Mouse (Mus musculus) midbrain, postnatal 0 days (tissue): ENCODE measurements around the gene Slc26a11. TPM values are rescaled to one million over a fixed set of nuclear protein-coding genes. Genes with fewer than 3 reads are reported as not detected.

Source experiments
- ATAC-seq: fragments of 200-750 bp; cut with Nextera tagmentation; 2 replicates; pipeline ENCODE4 v1.8.0; 2017; ENCODE audit warnings: moderate number of reproducible peaks, mild to moderate bottlenecking, moderate TSS enrichment, moderate library complexity; ENCODE audit not compliant: low FRiP score
- DNase-seq: peaks from one replicate; pipeline ENCODE4 v3.0.0-alpha.2; 2015; ENCODE audit warnings: low spot score
- H3K27ac ChIP-seq: fragments of 300-500 bp; sonication (generic); 2 replicates; pipeline ENCODE4 v1.5.1; 2014; ENCODE audit warnings: low read depth, mild to moderate bottlenecking, low read length, mixed read lengths
- H3K27me3 ChIP-seq: fragments of 300-500 bp; sonication (generic); 2 replicates; pipeline ENCODE4 v1.6.1; 2014; ENCODE audit warnings: low read length, control low read depth, mixed read lengths; ENCODE audit not compliant: insufficient read depth
- H3K36me3 ChIP-seq: fragments of 300-500 bp; sonication (generic); 2 replicates; pipeline ENCODE4 v1.6.1; 2014; ENCODE audit warnings: low read length, control low read depth, mixed read lengths; ENCODE audit not compliant: insufficient read depth
- H3K4me1 ChIP-seq: fragments of 300-500 bp; sonication (generic); 2 replicates; pipeline ENCODE4 v1.6.1; 2014; ENCODE audit warnings: mild to moderate bottlenecking, control low read depth, antibody characterized with exemption, low read length, mixed read lengths; ENCODE audit not compliant: insufficient read depth
- H3K4me2 ChIP-seq: fragments of 300-500 bp; sonication (generic); 2 replicates; pipeline ENCODE4 v1.6.1; 2014; ENCODE audit warnings: low read depth, mild to moderate bottlenecking, low read length, mixed read lengths; ENCODE audit not compliant: poor library complexity, severe bottlenecking
- H3K4me3 ChIP-seq: fragments of 300-500 bp; sonication (generic); 2 replicates; pipeline ENCODE4 v1.5.1; 2014; ENCODE audit warnings: low read depth, mild to moderate bottlenecking, low read length, moderate library complexity
- H3K9ac ChIP-seq: fragments of 300-500 bp; sonication (generic); replicated peaks from 2 replicates; pipeline ENCODE4 v1.6.1; 2014; ENCODE audit warnings: mild to moderate bottlenecking, low read length, moderate library complexity, mixed read lengths; ENCODE audit not compliant: poor library complexity, severe bottlenecking
- H3K9me3 ChIP-seq: fragments of 300-500 bp; sonication (generic); 2 replicates; pipeline ENCODE4 v1.6.1; 2016; ENCODE audit warnings: low read length, control low read depth
- CTCF ChIP-seq: IDR thresholded peaks from 2 replicates; pipeline ENCODE4 v1.5.1; 2016; ENCODE audit warnings: antibody characterized with exemption, mild to moderate bottlenecking
- WGBS: fragments of 180-500 bp; shearing (Covaris S2); extraction: QIAGEN DNeasy Blood & Tissue Kit; methylation state at CpG from one replicate; pipeline ENCODE4 v1.1.7; 2014; 5-methylcytosine and 5-hydroxymethylcytosine counted together
- polyA plus RNA-seq: library from polyadenylated mRNA; unstranded; fragments of >200 nt; fragmentation: Nextera tagmentation; extraction: Ambion mirVana; gene quantifications from 2 replicates; pipeline ENCODE4 v1.2.1, GENCODE M21; 2015
- total RNA-seq: library from RNA; depleted of rRNA; stranded (reverse); fragments of >200 nt; gene quantifications from 2 replicates; pipeline ENCODE4 v1.2.3, GENCODE M21; 2014

Gene Slc26a11
- total and polyA plus RNA-seq, 2 experiments from 2014 or later: 7.0 to 8.3 TPM

DNA sequence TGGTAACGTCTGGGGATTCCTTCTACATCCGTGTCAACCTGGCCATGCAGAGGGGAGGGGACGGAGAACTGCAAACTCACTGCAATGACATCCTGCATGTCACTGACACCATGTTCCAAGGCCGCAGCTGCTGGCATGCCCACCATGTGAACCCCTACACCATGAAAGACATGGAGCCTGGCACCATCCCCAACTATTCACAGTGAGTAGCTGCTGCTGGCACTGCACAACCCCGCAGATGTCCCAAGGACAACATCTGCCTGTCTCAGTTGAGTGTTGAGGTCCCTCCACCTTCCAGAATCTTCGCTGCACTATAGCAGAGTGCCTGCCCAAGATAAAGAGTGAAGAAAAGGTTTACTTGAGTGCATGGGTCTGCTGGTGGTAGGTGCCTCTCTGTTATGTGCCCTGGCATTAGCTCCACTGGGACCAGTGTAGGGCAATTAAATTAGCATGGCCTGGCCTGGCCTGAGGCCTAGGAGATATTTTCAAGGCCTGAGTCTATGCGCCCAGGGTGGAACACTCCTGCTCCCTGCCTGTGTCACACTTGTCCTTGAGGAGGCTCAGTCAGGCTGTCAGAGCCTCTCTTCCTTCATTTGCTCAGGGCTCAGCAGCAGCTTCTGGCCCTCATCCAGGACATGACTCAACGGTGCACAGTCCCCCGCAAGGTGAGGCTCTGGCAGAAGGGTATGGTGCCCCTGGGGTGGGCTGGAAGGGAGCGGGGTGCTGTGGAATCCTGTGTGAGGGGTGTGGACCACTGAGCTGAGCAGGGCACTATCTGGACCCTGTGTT, 16.9 kb upstream of the Slc26a11 start:
- H3K4me1 ChIP-seq: no peaks in the 10 kb centered on the region
- H3K9ac ChIP-seq: 0 out of 2 replicates have a peak overlapping the region, but pooled peaks have one; percentile 24
- H3K4me3 ChIP-seq: no peak overlapping the region
- DNase-seq (no peak), ATAC-seq (no peak; the same call in 1 of the 2 replicates)
- TF ChIP-seq CTCF: no peak
- no peaks in the 10 kb centered on the region for H3K9me3 ChIP-seq
- no peak overlapping the region for H3K4me2 ChIP-seq
- no peak overlapping the region for H3K27ac ChIP-seq
- H3K36me3 ChIP-seq: no peaks in the 10 kb centered on the region
- 84% methylated on average over 10 of the region's 10 CpGs for WGBS
- H3K27me3 ChIP-seq: no peaks in the 10 kb centered on the region; the same call in 1 of the 2 replicates

DNA sequence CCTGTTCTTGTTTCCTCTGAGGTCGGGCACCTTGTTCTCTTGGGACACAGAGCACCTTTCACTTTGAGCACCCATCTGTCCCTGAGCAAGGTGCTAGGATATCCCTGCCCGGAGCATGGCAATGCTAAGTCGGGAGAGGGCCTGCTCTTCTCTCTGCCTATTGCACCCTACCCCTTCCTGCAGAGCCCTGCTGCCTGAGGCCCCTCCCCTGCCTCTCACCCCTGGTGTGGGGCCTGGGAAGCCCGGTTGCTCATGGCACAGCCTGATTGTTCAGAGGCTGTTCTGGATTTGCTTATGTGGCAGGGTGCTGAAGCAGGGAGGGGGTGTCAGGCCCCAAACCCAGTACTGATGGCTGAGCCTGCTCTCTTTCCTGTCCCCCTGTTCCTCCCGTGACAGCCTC, 16.2 kb upstream of the Slc26a11 start:
- Histone ChIP-seq H3K4me3 (no peak overlapping the region), H3K4me2 (no peak overlapping the region), H3K4me1 (no peaks in the 10 kb centered on the region), H3K9me3 (no peaks in the 10 kb centered on the region), H3K9ac (no peak overlapping the region), H3K27ac (no peak overlapping the region), H3K27me3 (no peaks in the 10 kb centered on the region; the same call in 1 of the 2 replicates), H3K36me3 (no peaks in the 10 kb centered on the region)
- ATAC-seq (0 out of 2 replicates have a peak, but pooled peaks have one; percentile 34), DNase-seq (no peak)
- TF ChIP-seq CTCF: no peak
- 47% methylated on average over 5 of the region's 5 CpGs for WGBS

GRCm38 (mm10) chr11:119339637-119340036, 15.7 kb upstream of the Slc26a11 start:
- no peak for ATAC-seq
- WGBS: 7% methylated on average over 5 of the region's 5 CpGs

DNA sequence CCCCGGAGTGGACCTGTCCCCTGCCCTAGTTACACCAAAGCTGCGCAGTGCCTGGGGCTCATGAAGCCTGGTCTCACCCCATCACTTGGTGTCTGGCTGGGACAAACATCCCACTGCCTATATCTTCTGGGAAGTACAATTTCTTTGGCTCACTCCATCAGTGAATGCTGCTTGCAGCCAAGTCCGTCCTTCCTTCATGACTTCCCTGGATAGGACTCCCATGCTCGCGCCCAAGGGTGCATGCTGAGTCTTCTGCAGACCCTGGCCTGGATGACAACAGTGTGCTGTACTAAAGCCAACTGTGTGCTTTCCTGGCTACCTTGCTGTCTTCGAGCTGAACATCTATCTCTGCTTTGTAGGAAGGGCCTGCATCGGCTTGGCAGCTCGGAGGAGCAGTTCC, 11.2 kb upstream of the Slc26a11 start:
- Histone ChIP-seq H3K9ac (no peak overlapping the region), H3K4me1 (no peaks in the 10 kb centered on the region), H3K27me3 (no peaks in the 10 kb centered on the region), H3K36me3 (no peaks in the 10 kb centered on the region), H3K4me3 (no peak overlapping the region), H3K9me3 (no peaks in the 10 kb centered on the region), H3K4me2 (no peak overlapping the region), H3K27ac (no peak overlapping the region)
- DNase-seq (no peak), ATAC-seq (no peak)
- 90% methylated on average over 8 of the region's 8 CpGs for WGBS
- TF ChIP-seq CTCF: no peak

More at GRCm38 (mm10) chr11:119339637-119340036, 15.7 kb upstream of the Slc26a11 start:
- peak; percentile 92 for TF ChIP-seq CTCF
- no peaks in the 10 kb centered on the region for H3K4me1 ChIP-seq
- no peak overlapping the region for H3K4me3 ChIP-seq
- no peak overlapping the region for H3K4me2 ChIP-seq
- H3K27me3 ChIP-seq: no peaks in the 10 kb centered on the region; the same call in 1 of the 2 replicates
- no peak overlapping the region for H3K27ac ChIP-seq
- peak; percentile 94 for DNase-seq
- H3K9ac ChIP-seq: no peak overlapping the region
- H3K36me3 ChIP-seq: no peaks in the 10 kb centered on the region
- H3K9me3 ChIP-seq: no peaks in the 10 kb centered on the region

GRCm38 (mm10) chr11:119344865-119345264, 10.5 kb upstream of the Slc26a11 start:
- no peaks in the 10 kb centered on the region for H3K27me3 ChIP-seq
- H3K4me1 ChIP-seq: no peaks in the 10 kb centered on the region
- no peak overlapping the region for H3K27ac ChIP-seq
- no peak overlapping the region for H3K4me3 ChIP-seq
- no peak for TF ChIP-seq CTCF
- ATAC-seq: no peak
- H3K9ac ChIP-seq: no peak overlapping the region
- H3K4me2 ChIP-seq: no peak overlapping the region
- H3K36me3 ChIP-seq: no peaks in the 10 kb centered on the region
- H3K9me3 ChIP-seq: no peaks in the 10 kb centered on the region
- WGBS: 75% methylated on average over 6 of the region's 6 CpGs
- DNase-seq: no peak

DNA sequence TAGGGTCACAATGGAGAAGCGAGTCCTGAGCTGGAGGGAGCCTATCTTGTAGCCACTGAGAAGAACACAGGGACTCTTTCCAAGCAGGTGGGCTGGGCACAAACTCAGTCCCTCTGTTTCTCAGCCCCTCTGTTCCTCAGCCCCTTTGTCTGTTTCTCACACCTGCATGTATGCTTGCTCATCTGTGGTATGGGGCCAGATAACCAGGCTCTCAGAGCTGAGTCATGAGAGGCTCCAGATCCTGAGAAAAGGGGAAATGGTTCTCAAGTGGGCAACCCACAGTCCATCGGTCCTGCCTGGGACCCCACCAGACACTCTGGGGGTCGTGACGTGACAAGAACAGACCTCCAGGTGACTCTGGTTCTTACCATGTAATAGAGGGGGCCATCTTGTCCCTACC, 8.2 kb upstream of the Slc26a11 start:
- Histone ChIP-seq H3K9ac (no peak overlapping the region), H3K4me2 (no peak overlapping the region), H3K27me3 (no peaks in the 10 kb centered on the region), H3K36me3 (no peaks in the 10 kb centered on the region), H3K9me3 (no peaks in the 10 kb centered on the region), H3K27ac (no peak overlapping the region), H3K4me1 (no peaks in the 10 kb centered on the region), H3K4me3 (no peak overlapping the region)
- no peak for TF ChIP-seq CTCF
- WGBS: 84% methylated on average over 4 of the region's 4 CpGs
- ATAC-seq: no peak
- DNase-seq: no peak
